Mouse (Mus musculus) embryonic facial prominence, embryonic 10.5 days (tissue): ENCODE measurements around the gene Sds. TPM values are rescaled to one million over a fixed set of nuclear protein-coding genes. Genes with fewer than 3 reads are reported as not detected.

ENCODE experiments used
- DNase-seq: peaks from one replicate; pipeline ENCODE4 v3.0.0-alpha.2; 2017; ENCODE audit warnings: low spot score
- H3K27ac ChIP-seq: fragments of 300-500 bp; sonication (generic); replicated peaks from 2 replicates; pipeline ENCODE4 v1.5.1; 2016; ENCODE audit warnings: mild to moderate bottlenecking
- H3K27me3 ChIP-seq: fragments of 300-500 bp; sonication (generic); replicated peaks from 2 replicates; pipeline ENCODE4 v1.6.1; 2016; ENCODE audit warnings: low read depth, mild to moderate bottlenecking; ENCODE audit not compliant: poor library complexity, severe bottlenecking
- H3K36me3 ChIP-seq: fragments of 300-500 bp; sonication (generic); replicated peaks from 2 replicates; pipeline ENCODE4 v1.6.1; 2016; ENCODE audit warnings: mild to moderate bottlenecking, moderate library complexity
- H3K4me1 ChIP-seq: fragments of 300-500 bp; sonication (generic); 2 replicates; pipeline ENCODE4 v1.6.1; 2016
- H3K4me3 ChIP-seq: fragments of 300-500 bp; sonication (generic); 2 replicates; pipeline ENCODE4 v1.5.1; 2016; ENCODE audit warnings: mild to moderate bottlenecking, moderate library complexity
- H3K9me3 ChIP-seq: fragments of 300-500 bp; sonication (generic); 2 replicates; pipeline ENCODE4 v1.6.1; 2016; ENCODE audit warnings: mild to moderate bottlenecking
- WGBS: fragments of 180-500 bp; shearing (Covaris S2); methylation state at CpG from one replicate; pipeline ENCODE4 v1.1.7; 2016; 5-methylcytosine and 5-hydroxymethylcytosine counted together
- polyA plus RNA-seq: library from polyadenylated mRNA; unstranded; fragments of >200 nt; fragmentation: Nextera tagmentation; extraction: Ambion mirVana; gene quantifications from 2 replicates; pipeline ENCODE4 v1.2.1, GENCODE M21; 2016

The Sds gene
- polyA plus RNA-seq, 1 experiment from 2014 or later: not detected

DNA sequence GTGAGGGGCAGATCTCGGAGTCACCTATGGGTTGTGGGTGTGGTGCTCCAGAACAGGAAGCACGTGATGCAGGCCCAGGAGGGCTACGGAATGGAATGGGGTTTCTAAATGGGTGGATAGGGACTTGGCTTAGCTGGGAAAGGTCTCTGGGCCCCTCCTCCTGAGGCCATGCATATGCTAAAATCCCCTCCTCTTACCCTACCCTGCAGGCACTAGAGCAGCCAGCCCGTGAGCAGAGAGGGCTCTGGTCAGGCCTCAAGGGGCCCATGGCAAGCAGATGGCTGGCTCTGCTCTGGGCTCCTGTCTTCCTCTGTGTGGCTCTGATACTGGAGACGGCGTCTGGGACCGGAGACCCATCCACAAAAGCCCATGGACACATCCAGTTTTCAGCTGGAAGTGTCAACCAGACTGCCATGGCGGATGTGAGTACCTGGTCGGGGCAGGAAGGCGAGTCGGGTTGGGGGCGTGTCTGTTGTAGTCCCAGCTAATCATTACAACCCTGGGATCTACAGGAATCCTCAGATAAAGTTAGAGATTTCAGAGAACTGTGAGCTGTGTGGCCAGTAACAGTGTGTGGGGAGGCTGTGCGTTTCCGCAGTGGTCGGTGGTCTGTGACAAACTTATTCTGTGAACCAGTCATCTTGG, 36.7 kb downstream of the Sds start:
- Histone ChIP-seq H3K4me1 (peaks cover 57% of the 10 kb centered on the region), H3K36me3 (no peaks in the 10 kb centered on the region), H3K27me3 (peaks cover 24% of the 10 kb centered on the region), H3K4me3 (no peak overlapping the region), H3K27ac (no peak overlapping the region), H3K9me3 (no peaks in the 10 kb centered on the region)
- 41% methylated on average over 15 of the region's 15 CpGs for WGBS
- DNase-seq: no peak

GRCm38 (mm10) chr5:120514031-120514677, 37.8 kb downstream of the Sds start:
- Histone ChIP-seq H3K27ac (no peak overlapping the region), H3K36me3 (no peaks in the 10 kb centered on the region), H3K4me3 (no peak overlapping the region), H3K27me3 (peaks cover 24% of the 10 kb centered on the region), H3K4me1 (peaks cover 54% of the 10 kb centered on the region), H3K9me3 (no peaks in the 10 kb centered on the region)
- DNase-seq: no peak
- 88% methylated on average over 9 of the region's 9 CpGs for WGBS

DNA sequence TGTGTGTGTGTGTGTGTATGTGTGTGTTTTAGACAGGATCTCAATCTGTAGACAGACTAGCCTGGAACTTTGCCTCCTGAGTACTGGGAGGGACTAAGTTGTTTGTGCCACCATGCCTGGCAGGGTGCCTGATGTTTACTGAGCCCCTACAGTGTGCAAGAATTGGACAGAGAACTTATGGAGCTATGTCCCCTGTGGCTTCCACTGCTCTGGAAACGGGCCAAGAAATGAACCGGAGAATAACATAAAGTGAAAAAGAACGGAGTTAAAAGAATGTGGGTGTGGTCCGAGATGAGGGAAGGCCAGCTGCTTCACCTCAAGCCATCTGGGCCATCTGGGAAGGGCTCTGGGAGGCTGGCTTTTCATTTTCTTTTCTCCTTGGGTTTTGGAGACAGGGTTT, 38.4 kb downstream of the Sds start:
- Histone ChIP-seq H3K4me1 (peaks cover 54% of the 10 kb centered on the region), H3K9me3 (no peaks in the 10 kb centered on the region), H3K27me3 (peaks cover 24% of the 10 kb centered on the region), H3K4me3 (no peak overlapping the region), H3K36me3 (no peaks in the 10 kb centered on the region), H3K27ac (no peak overlapping the region)
- WGBS: 59% methylated on average over 4 of the region's 4 CpGs
- no peak for DNase-seq

DNA sequence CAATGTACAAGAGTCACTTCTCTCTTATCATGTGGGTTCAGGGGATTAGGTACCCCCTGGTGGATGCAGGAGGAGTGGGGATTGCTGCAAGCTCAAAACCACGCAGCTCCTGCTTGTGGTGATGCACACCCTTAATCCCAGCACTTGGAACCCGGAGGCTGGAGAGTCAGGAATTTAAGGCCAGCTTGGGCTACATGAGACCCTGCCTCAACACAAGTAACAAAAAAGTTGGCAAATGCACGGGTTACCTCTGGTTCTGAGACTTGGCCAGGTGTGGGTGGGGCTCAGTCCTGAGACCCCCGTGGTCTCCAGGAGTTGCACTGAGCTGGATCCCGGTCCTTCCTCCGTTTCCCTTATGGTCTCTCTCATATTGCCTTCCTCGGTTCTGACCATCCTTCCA, 39.1 kb downstream of the Sds start:
- peaks cover 48% of the 10 kb centered on the region for H3K4me1 ChIP-seq
- no peak overlapping the region for H3K27ac ChIP-seq
- DNase-seq: no peak
- no peak overlapping the region for H3K4me3 ChIP-seq
- no peaks in the 10 kb centered on the region for H3K9me3 ChIP-seq
- 74% methylated on average over 7 of the region's 7 CpGs for WGBS
- no peaks in the 10 kb centered on the region for H3K36me3 ChIP-seq
- peaks cover 24% of the 10 kb centered on the region for H3K27me3 ChIP-seq

DNA sequence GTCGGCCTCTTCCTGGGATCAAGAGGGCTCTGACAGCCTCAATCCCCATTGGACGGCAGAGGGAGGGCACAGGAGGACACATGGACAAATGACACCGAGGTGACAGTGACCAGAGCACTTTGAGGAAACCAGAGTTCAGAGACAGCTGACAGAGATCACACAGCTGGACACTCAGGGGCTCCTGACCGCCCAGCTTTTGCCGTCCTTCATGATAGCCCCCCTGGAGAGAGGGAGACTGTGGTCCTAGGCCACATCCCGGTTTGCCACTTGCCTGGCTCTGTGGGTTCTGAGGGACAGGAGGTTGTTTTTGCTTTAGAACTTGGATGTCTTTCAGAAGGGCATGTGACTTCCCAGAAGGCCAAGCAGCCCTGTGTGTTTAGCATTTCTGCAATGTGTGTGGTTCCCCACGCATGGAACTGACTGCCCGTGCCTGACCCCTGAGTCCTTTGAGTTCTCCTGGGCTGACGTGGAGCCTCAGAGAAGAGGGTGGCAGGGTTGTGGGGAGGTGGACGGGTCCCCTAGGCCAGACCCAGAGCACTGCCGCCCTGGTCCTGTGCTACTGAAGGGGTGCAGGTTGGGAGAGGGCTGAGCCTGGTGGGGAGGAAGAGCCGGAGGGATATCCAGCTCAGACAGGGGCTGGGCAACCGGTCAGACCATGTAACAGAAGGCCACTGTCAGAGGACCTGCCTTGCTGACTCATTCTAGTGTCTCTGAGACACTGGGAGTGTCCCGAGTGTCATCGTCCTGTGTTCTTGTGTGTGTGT, 40.1 kb downstream of the Sds start:
- 62% methylated on average over 15 of the region's 15 CpGs for WGBS
- Histone ChIP-seq H3K27me3 (peaks cover 22% of the 10 kb centered on the region), H3K4me1 (peaks cover 39% of the 10 kb centered on the region), H3K9me3 (no peaks in the 10 kb centered on the region), H3K27ac (peak overlapping the region; percentile 37), H3K36me3 (no peaks in the 10 kb centered on the region), H3K4me3 (no peak overlapping the region)
- no peak for DNase-seq

GRCm38 (mm10) chr5:120517552-120517951, 41.2 kb downstream of the Sds start:
- WGBS: 53% methylated on average over 9 of the region's 9 CpGs

DNA sequence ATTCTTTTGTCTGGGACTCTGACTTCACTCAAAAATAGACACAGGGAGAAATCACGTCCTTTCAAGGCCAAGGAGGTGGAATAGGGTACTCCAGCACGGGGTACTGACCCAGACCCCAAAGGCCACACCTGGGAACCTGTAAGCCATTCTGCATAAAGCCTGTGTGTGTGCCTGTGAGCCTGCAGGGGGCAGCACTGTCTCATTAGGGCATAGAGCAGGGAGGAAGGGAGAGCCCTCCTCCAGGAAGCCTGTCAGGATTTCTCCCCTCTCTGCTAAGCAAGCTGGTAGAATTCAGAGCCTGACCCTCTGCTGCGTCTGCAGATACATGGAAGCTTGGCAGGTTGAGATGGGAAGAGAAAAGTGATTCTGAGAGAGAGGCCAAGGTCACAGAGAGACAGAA, 46.3 kb downstream of the Sds start:
- WGBS: 78% methylated on average over 3 of the region's 3 CpGs
- no peak overlapping the region for H3K27ac ChIP-seq
- H3K9me3 ChIP-seq: no peaks in the 10 kb centered on the region
- peak; percentile 44 for DNase-seq
- no peaks in the 10 kb centered on the region for H3K27me3 ChIP-seq
- H3K4me1 ChIP-seq: peaks cover 14% of the 10 kb centered on the region
- H3K4me3 ChIP-seq: no peak overlapping the region
- no peaks in the 10 kb centered on the region for H3K36me3 ChIP-seq

More at GRCm38 (mm10) chr5:120517552-120517951, 41.2 kb downstream of the Sds start:
- H3K27me3 ChIP-seq: peaks cover 10% of the 10 kb centered on the region
- peaks cover 33% of the 10 kb centered on the region for H3K4me1 ChIP-seq
- H3K4me3 ChIP-seq: no peak overlapping the region
- peak overlapping the region; percentile 37; the same call in 1 of the 2 replicates for H3K27ac ChIP-seq
- no peak for DNase-seq
- H3K9me3 ChIP-seq: no peaks in the 10 kb centered on the region
- no peaks in the 10 kb centered on the region for H3K36me3 ChIP-seq

GRCm38 (mm10) chr5:120524736-120525135, 48.4 kb downstream of the Sds start:
- Histone ChIP-seq H3K4me3 (no peak overlapping the region), H3K4me1 (peaks cover 18% of the 10 kb centered on the region), H3K9me3 (no peaks in the 10 kb centered on the region), H3K36me3 (no peaks in the 10 kb centered on the region), H3K27me3 (no peaks in the 10 kb centered on the region), H3K27ac (no peak overlapping the region)
- no peak for DNase-seq
- 93% methylated on average over 2 of the region's 2 CpGs for WGBS

- Histone ChIP-seq H3K4me3 (no peak overlapping the region), H3K27me3 (no peaks in the 10 kb centered on the region), H3K27ac (no peak overlapping the region), H3K36me3 (0 out of 2 replicates have a peak, but pooled peaks cover under 1% of the 10 kb centered on the region), H3K9me3 (no peaks in the 10 kb centered on the region), H3K4me1 (peaks cover 18% of the 10 kb centered on the region)
- WGBS: 38% methylated on average over 5 of the region's 5 CpGs
- DNase-seq: peak; percentile 41
These were observed 49.4 kb downstream of the Sds start for GRCm38 (mm10) chr5:120525737-120526136.

- no peak overlapping the region for H3K4me3 ChIP-seq
- H3K27me3 ChIP-seq: no peaks in the 10 kb centered on the region
- H3K27ac ChIP-seq: 0 out of 2 replicates have a peak overlapping the region, but pooled peaks have one; percentile 20
- 0 out of 2 replicates have a peak, but pooled peaks cover 3% of the 10 kb centered on the region for H3K36me3 ChIP-seq
- peak; percentile 48 for DNase-seq
- H3K4me1 ChIP-seq: peaks cover 18% of the 10 kb centered on the region
- H3K9me3 ChIP-seq: no peaks in the 10 kb centered on the region
- WGBS: 71% methylated on average over 11 of the region's 11 CpGs
These were observed 50.0 kb downstream of the Sds start for GRCm38 (mm10) chr5:120526311-120526710.

GRCm38 (mm10) chr5:120527296-120527964, 51.1 kb downstream of the Sds start:
- 86% methylated on average over 19 of the region's 20 CpGs for WGBS
- Histone ChIP-seq H3K4me1 (peaks cover 18% of the 10 kb centered on the region), H3K27ac (no peak overlapping the region), H3K4me3 (no peak overlapping the region), H3K27me3 (no peaks in the 10 kb centered on the region), H3K9me3 (no peaks in the 10 kb centered on the region), H3K36me3 (0 out of 2 replicates have a peak, but pooled peaks cover 3% of the 10 kb centered on the region)
- no peak for DNase-seq

- H3K27me3 ChIP-seq: no peaks in the 10 kb centered on the region
- DNase-seq: no peak
- H3K4me3 ChIP-seq: no peak overlapping the region
- H3K9me3 ChIP-seq: no peaks in the 10 kb centered on the region
- peaks cover 5% of the 10 kb centered on the region; the same call in 1 of the 2 replicates for H3K36me3 ChIP-seq
- H3K4me1 ChIP-seq: peaks cover 42% of the 10 kb centered on the region
- 86% methylated on average over 8 of the region's 8 CpGs for WGBS
- no peak overlapping the region for H3K27ac ChIP-seq
These were observed 55.3 kb downstream of the Sds start for GRCm38 (mm10) chr5:120531631-120532030.
